Mouse (Mus musculus): ENCODE measurements around the gene Fkbp10.

DNA sequence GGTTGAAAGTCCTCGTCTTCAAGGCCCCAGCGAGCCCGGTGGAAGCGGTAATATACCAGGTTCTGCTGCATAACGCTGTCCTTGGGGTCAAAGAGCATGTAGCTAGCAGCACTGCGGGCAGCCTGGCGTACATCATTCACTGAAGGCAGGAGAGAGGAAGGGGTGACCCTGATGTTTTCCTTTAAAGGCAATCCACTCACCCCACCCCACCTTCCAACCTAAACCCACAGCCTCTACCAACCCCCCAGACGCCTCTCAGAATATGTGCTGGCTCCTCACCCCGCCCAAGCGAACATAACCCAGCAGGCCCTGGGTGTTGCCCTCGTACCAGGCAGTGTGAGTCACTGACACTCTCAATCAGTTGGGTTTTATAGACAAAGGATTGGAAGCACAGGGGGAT, 3.8 kb upstream of the Fkbp10 start:
- TF ChIP-seq CTCF (IDR thresholded peaks at IDR 0.05; ENCODE audit: borderline replicate concordance, insufficient read depth, low read length) = no peak
- no peak for TF ChIP-seq POLR2A (IDR thresholded peaks at IDR 0.05; ENCODE audit: low read depth, low read length)

All from embryonic fibroblast, embryonic 13.5 days (primary cell).